Mouse (Mus musculus): Measurements from ENCODE around the gene Mrpl1. TPM values are rescaled to one million over a fixed set of nuclear protein-coding genes. Genes with fewer than 3 reads are reported as not detected.

The Mrpl1 gene
- total RNA-seq, 2 experiments from 2014 or later: 21.1 to 22.2 TPM

GRCm38 (mm10) chr5:96271070-96271469 lies 61.8 kb downstream of the Mrpl1 start:
- intact Hi-C loops (cut with DNase I; ENCODE audit: low total_unique reads): no loop called here

DNA sequence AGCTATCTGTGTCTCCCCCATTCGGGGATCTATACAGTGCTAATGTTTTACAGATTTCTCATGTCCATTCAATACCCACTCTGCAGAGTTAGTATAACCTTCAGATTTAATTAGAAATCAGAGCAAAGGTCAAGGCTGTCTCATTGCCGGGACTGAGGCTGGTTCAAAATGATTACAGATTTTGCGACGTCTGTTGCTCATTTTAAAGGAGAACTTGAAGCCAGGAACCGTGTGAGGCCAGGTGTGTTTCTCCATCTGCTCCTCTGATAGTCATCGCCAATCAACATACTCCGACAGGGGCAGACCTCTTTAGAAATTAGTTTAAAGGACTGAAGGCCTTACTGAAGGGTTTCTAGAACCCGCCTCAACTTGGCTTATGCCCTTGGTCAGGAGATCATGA lies 96.5 kb downstream of the Mrpl1 start:
- intact Hi-C loops (cut with DNase I; ENCODE audit: low total_unique reads): no loop called here
- no peak for DNase-seq

More at GRCm38 (mm10) chr5:96271070-96271469, 61.8 kb downstream of the Mrpl1 start:
- DNase-seq: no peak

GRCm38 (mm10) chr5:96306271-96306670 lies 97.0 kb downstream of the Mrpl1 start:
- intact Hi-C loops (cut with DNase I; ENCODE audit: low total_unique reads): no loop called here
- no peak for DNase-seq

- intact Hi-C loops (cut with DNase I; ENCODE audit: low total_unique reads): no loop called here
- no peak for DNase-seq
Measured at GRCm38 (mm10) chr5:96306826-96307225, 97.5 kb downstream of the Mrpl1 start.

DNA sequence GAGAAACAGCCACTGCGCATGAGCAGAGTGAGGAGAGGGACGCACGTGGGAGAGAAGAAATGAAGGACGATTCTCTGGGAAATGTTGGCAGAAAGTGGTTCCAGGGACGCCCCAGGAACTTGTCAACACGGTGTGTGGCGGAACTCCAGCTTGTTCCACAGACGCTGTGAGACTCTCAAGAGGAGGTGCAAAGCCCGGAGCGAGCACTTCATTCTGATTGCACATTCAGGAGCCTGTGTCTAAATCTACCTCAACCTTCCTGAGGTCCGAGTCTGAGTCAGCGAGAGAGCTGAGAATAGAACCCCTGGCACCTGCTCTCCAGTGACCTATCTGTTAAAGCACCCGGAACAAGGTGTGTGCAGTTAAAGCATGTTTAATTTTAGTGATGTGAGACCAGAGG lies 98.8 kb downstream of the Mrpl1 start:
- no peak for DNase-seq
- intact Hi-C loops (cut with DNase I; ENCODE audit: low total_unique reads): no loop called here

GRCm38 (mm10) chr5:96308645-96309044 lies 99.4 kb downstream of the Mrpl1 start:
- intact Hi-C loops (cut with DNase I; ENCODE audit: low total_unique reads): no loop called here
- no peak for DNase-seq

DNA sequence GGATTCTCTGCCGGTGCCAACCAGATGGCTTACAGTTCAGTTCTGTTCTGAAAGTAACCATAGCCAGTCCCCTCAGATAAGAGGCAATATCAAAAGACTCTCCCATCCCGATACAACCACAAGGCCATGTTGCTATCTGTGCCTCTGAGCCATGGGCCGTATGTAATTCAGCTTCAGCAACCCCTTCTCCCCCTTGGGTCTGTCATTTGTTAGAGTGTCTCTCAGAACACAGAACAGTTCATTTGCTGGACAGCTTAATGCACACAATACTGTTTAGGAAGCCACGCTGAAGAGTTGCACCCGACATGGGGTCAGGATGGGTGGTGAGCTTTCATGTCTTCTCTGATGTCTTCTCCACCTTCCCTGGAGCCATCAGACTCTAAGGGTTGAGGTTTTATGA lies 100.3 kb downstream of the Mrpl1 start:
- intact Hi-C loops (cut with DNase I; ENCODE audit: low total_unique reads): no loop called here
- no peak for DNase-seq

DNA sequence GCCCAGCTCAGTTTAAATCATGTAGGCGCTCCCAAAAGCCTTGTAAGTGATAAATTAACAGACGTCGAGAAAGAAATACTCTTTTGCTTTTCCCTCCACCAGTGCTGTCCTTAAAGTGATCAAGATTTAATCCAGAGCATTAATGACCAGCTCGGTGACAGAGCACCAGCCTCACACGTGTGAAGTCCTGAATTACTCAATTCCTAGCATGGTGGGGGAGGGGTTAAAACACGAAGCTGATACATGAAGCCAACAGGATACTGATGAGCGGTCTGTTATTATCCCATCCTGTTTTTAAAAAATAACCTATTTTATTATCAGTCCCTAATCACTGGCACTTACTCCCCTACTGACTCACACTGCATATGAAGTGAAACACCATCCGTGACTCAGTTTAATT lies 102.4 kb downstream of the Mrpl1 start:
- intact Hi-C loops (cut with DNase I; ENCODE audit: low total_unique reads): no loop called here

More for the DNA sequence above, 102.4 kb downstream of the Mrpl1 start:
- no peak for DNase-seq

Other genes with a start within 250 kb of the Mrpl1 start
- gene Cnot6l, start 45.3 kb upstream of the Mrpl1 start, total RNA-seq (2021): 10 to 100 TPM; 37.8 to 46.4 TPM
- gene Fras1, start 164.5 kb downstream of the Mrpl1 start, total RNA-seq (2021): 10 to 100 TPM in 1 of 2 experiments, 1 to 10 TPM in 1; 8.7 to 10.6 TPM

Measured in gastrocnemius, postnatal 14 days (tissue).